Mouse (Mus musculus): ENCODE results near the gene Gucy1b1.

The Gucy1b1 gene

GRCm38 (mm10) chr3:82074201-82074851, at the start of gene Gucy1b1:
Gucy1b1 (minus strand) TSS chr3:82074689.
- peak; percentile 85 for DNase-seq (ENCODE audit: low spot score)

GRCm38 (mm10) chr3:82118916-82119315, 44.4 kb upstream of the Gucy1b1 start:
- DNase-seq (ENCODE audit: low spot score): no peak

- no peak for DNase-seq (ENCODE audit: low spot score)
These were observed 38.0 kb upstream of the Gucy1b1 start for GRCm38 (mm10) chr3:82112439-82112838.

GRCm38 (mm10) chr3:82111986-82112385, 37.5 kb upstream of the Gucy1b1 start:
- no peak for DNase-seq (ENCODE audit: low spot score)

- no peak for DNase-seq (ENCODE audit: low spot score)
These were observed 34.5 kb upstream of the Gucy1b1 start for GRCm38 (mm10) chr3:82108951-82109350.

GRCm38 (mm10) chr3:82104229-82104628, 29.7 kb upstream of the Gucy1b1 start:
- no peak for DNase-seq (ENCODE audit: low spot score)

- no peak for DNase-seq (ENCODE audit: low spot score)
These were observed 24.6 kb upstream of the Gucy1b1 start for GRCm38 (mm10) chr3:82099127-82099526.

GRCm38 (mm10) chr3:82096801-82097200, 22.3 kb upstream of the Gucy1b1 start:
- DNase-seq (ENCODE audit: low spot score): no peak

GRCm38 (mm10) chr3:82073741-82074181, 728 bp downstream of the Gucy1b1 start:
- peak; percentile 60 for DNase-seq (ENCODE audit: low spot score)

GRCm38 (mm10) chr3:82067830-82068229, 6.7 kb downstream of the Gucy1b1 start:
- DNase-seq (ENCODE audit: low spot score): no peak

- DNase-seq (ENCODE audit: low spot score): no peak
These were observed 12.9 kb downstream of the Gucy1b1 start for GRCm38 (mm10) chr3:82061402-82062180.

GRCm38 (mm10) chr3:82057201-82057600, 17.3 kb downstream of the Gucy1b1 start:
- no peak for DNase-seq (ENCODE audit: low spot score)

- DNase-seq (ENCODE audit: low spot score): peak; percentile 14
These were observed 20.1 kb downstream of the Gucy1b1 start for GRCm38 (mm10) chr3:82054283-82054974.

GRCm38 (mm10) chr3:82052029-82052428, 22.5 kb downstream of the Gucy1b1 start:
- DNase-seq (ENCODE audit: low spot score): no peak

- peak; percentile 34 for DNase-seq (ENCODE audit: low spot score)
These were observed 23.0 kb downstream of the Gucy1b1 start for GRCm38 (mm10) chr3:82051468-82051867.

GRCm38 (mm10) chr3:82048681-82049080, 25.8 kb downstream of the Gucy1b1 start:
- peak; percentile 31 for DNase-seq (ENCODE audit: low spot score)

GRCm38 (mm10) chr3:82048078-82048477, 26.4 kb downstream of the Gucy1b1 start:
- DNase-seq (ENCODE audit: low spot score): peak; percentile 15

- DNase-seq (ENCODE audit: low spot score): peak; percentile 69
These were observed 27.3 kb downstream of the Gucy1b1 start for GRCm38 (mm10) chr3:82047100-82047753.

GRCm38 (mm10) chr3:82046087-82046486, 28.4 kb downstream of the Gucy1b1 start:
- DNase-seq (ENCODE audit: low spot score): no peak

- no peak for DNase-seq (ENCODE audit: low spot score)
These were observed 29.6 kb downstream of the Gucy1b1 start for GRCm38 (mm10) chr3:82044902-82045301.

- no peak for DNase-seq (ENCODE audit: low spot score)
These were observed 30.8 kb downstream of the Gucy1b1 start for GRCm38 (mm10) chr3:82043676-82044075.

Data from embryo, embryonic 10.5 days (tissue).